Mouse (Mus musculus) megakaryocyte, adult 5-6 weeks (primary cell): ENCODE data around the gene Hoxb9. TPM values are rescaled to one million over a fixed set of nuclear protein-coding genes. Genes with fewer than 3 reads are reported as not detected.

ENCODE experiments used
- ATAC-seq: 2 replicates; pipeline ENCODE4 v1.8.0; 2016; ENCODE audit warnings: mild to moderate bottlenecking, inconsistent platforms; ENCODE audit not compliant: poor library complexity, severe bottlenecking
- total RNA-seq, 2 experiments: library from RNA; stranded (forward) in 1 of 2; stranded (reverse) in 1 of 2; fragments of 153-499, 151-499 nt in 1 of 2; fragments of 221-1000, 200-1000 nt in 1 of 2; gene quantifications; 2 replicates each; pipeline versions ENCODE4 v1.2.3 to v1.2.4; 2015 to 2017

Hoxb9 gene
- total RNA-seq, 2 experiments from 2014 or later: not detected

GRCm38 (mm10) chr11:96297428-96297827 is 26.2 kb downstream of the Hoxb9 start:
- ATAC-seq: no peak

- ATAC-seq: no peak
These were observed 26.8 kb downstream of the Hoxb9 start for GRCm38 (mm10) chr11:96297968-96298635.

- no peak for ATAC-seq
These were observed 27.8 kb downstream of the Hoxb9 start for GRCm38 (mm10) chr11:96298895-96299667.

- no peak for ATAC-seq
These were observed 28.5 kb downstream of the Hoxb9 start for GRCm38 (mm10) chr11:96299781-96300180.

GRCm38 (mm10) chr11:96300354-96301063 is 29.3 kb downstream of the Hoxb9 start:
- no peak for ATAC-seq

- no peak for ATAC-seq
These were observed 29.8 kb downstream of the Hoxb9 start for GRCm38 (mm10) chr11:96301064-96301431.

- ATAC-seq: no peak
These were observed 30.6 kb downstream of the Hoxb9 start for GRCm38 (mm10) chr11:96301837-96302236.

- ATAC-seq: no peak
These were observed 31.3 kb downstream of the Hoxb9 start for GRCm38 (mm10) chr11:96302381-96303150.

- peak; percentile 93 for ATAC-seq
These were observed 32.2 kb downstream of the Hoxb9 start, which contains the start of gene Hoxb5 for GRCm38 (mm10) chr11:96303151-96304099. Hoxb5 (plus strand) TSS chr11:96303336.

GRCm38 (mm10) chr11:96304381-96305195 is 33.3 kb downstream of the Hoxb9 start:
- no peak for ATAC-seq

GRCm38 (mm10) chr11:96305505-96306182 is 34.4 kb downstream of the Hoxb9 start:
- ATAC-seq: no peak

- no peak for ATAC-seq
These were observed 35.1 kb downstream of the Hoxb9 start for GRCm38 (mm10) chr11:96306183-96306907.

- no peak for ATAC-seq
These were observed 35.6 kb downstream of the Hoxb9 start for GRCm38 (mm10) chr11:96306908-96307269.

- ATAC-seq: no peak
These were observed 37.5 kb downstream of the Hoxb9 start for GRCm38 (mm10) chr11:96308763-96309162.

- ATAC-seq: no peak
These were observed 38.0 kb downstream of the Hoxb9 start for GRCm38 (mm10) chr11:96309288-96309687.

GRCm38 (mm10) chr11:96310183-96310938 is 39.1 kb downstream of the Hoxb9 start:
- ATAC-seq: no peak

GRCm38 (mm10) chr11:96311097-96311496 is 39.8 kb downstream of the Hoxb9 start:
- peak; percentile 23 for ATAC-seq
